Mouse (Mus musculus): ENCODE measurements around the gene Rbm19.

GRCm38 (mm10) chr5:120197813-120198387 is 81.6 kb downstream of the Rbm19 start:
- TF ChIP-seq CTCF (IDR thresholded peaks at IDR 0.05; ENCODE audit: low read depth, low read length) (no peak), POLR2A (IDR thresholded peaks at IDR 0.05; ENCODE audit: extremely low read depth, insufficient read depth, low read length) (no peak)
